In genomic region chr1:181881532-181881931, GRCm38 (mm10) we compare ENCODE assay signal across 9 mouse cellular contexts. TPM values are rescaled to one million over a fixed set of nuclear protein-coding genes. Genes with fewer than 3 reads are reported as not detected.
DNase-seq lines count a peak whose midpoint lies in the region; ATAC-seq and TF ChIP-seq lines count a peak whose summit lies in the region.
"Had no signal": no experiment of that assay in that cellular context is flagged by ENCODE, and none has a peak within 500 bp of the region (broad histone marks: within the 10 kb centered on the region; RNA-seq: fewer than 3 reads in every experiment).

No protein-coding gene starts in this region.

- no peaks in the 10 kb centered on the region for H3K27me3 ChIP-seq in forebrain, postnatal 0 days (ENCODE audit: insufficient read depth, low read length)
- H3K27me3 ChIP-seq in hindbrain, embryonic 12.5 days, result 0 out of 2 replicates have a peak, but pooled peaks cover 4% of the 10 kb centered on the region

- H3K4me2 ChIP-seq in forebrain, postnatal 0 days (ENCODE audit: low read depth), result no peak overlapping the region
- 0 out of 2 replicates have a peak overlapping the region, but pooled peaks have one; percentile 22 for H3K4me2 ChIP-seq in hindbrain, embryonic 12.5 days (replicated peaks)

- no peak overlapping the region; the same call in 1 of the 2 replicates for H3K27ac ChIP-seq in forebrain, postnatal 0 days (ENCODE audit: low read depth, low read length)
- H3K27ac ChIP-seq in hindbrain, embryonic 12.5 days, result no peak overlapping the region
- H3K27ac ChIP-seq: macrophage had no signal

- H3K9me3 ChIP-seq in forebrain, postnatal 0 days (ENCODE audit: low read length), result no peaks in the 10 kb centered on the region
- no peaks in the 10 kb centered on the region for H3K9me3 ChIP-seq in hindbrain, embryonic 12.5 days (replicated peaks)

- H3K36me3 ChIP-seq in forebrain, postnatal 0 days (ENCODE audit: insufficient read depth), result no peaks in the 10 kb centered on the region
- H3K36me3 ChIP-seq in hindbrain, embryonic 12.5 days, result no peaks in the 10 kb centered on the region

- WGBS in forebrain, postnatal 0 days, result 19% methylated on average over 8 of the region's 8 CpGs
- 27% methylated on average over 8 of the region's 8 CpGs for WGBS in hindbrain, embryonic 12.5 days

- DNase-seq in Muller cell, postnatal 12 days (ENCODE audit: inconsistent ontology term), result peak; percentile 81
- DNase-seq in cerebellum, adult 11-12 months, result peak; percentile 66
- peak; percentile 73 for DNase-seq in forebrain, postnatal 0 days
- peak; percentile 15 to 21 for DNase-seq in left cerebral cortex, adult 18-20 months (ENCODE audit: low spot score in 2 of 2)
- peak; percentile 82 to 84 for DNase-seq in lung, postnatal 4 days
- peak; percentile 67 for DNase-seq in retina, postnatal 1 day
- peak; percentile 66 for DNase-seq in yolk sac, embryonic 10.5 days (ENCODE audit: low spot score)

- no peaks in the 10 kb centered on the region for H3K4me1 ChIP-seq in forebrain, postnatal 0 days (ENCODE audit: insufficient read depth)
- peaks cover 10% of the 10 kb centered on the region for H3K4me1 ChIP-seq in hindbrain, embryonic 12.5 days

- peak; percentile 77 for ATAC-seq in forebrain, postnatal 0 days
- no peak; the same call in 1 of the 2 replicates for ATAC-seq in hindbrain, embryonic 12.5 days (ENCODE audit: low FRiP score)

- no peak overlapping the region for H3K9ac ChIP-seq in forebrain, postnatal 0 days
- no peak overlapping the region for H3K9ac ChIP-seq in hindbrain, embryonic 12.5 days

- peak; percentile 69 for TF ChIP-seq CTCF in forebrain, postnatal 0 days (IDR thresholded peaks at IDR 0.05; ENCODE audit: low read depth)

- no peak overlapping the region for H3K4me3 ChIP-seq in forebrain, postnatal 0 days (ENCODE audit: low read depth, low read length)
- no peak overlapping the region for H3K4me3 ChIP-seq in hindbrain, embryonic 12.5 days

RNA-seq across cellular contexts. Expression of gene Lbr, which starts 38.7 kb away (rescaled TPM):
- total RNA-seq in forebrain, postnatal 0 days (2014; rRNA removed), result 21.9 and 23.7 TPM in 2 replicates
- 17.7 and 19.8 TPM in 2 replicates for polyA plus RNA-seq in forebrain, postnatal 0 days (2015; fragmentation: Nextera tagmentation; extraction: Ambion mirVana)
- 95.2 and 98.0 TPM in 2 replicates for polyA plus RNA-seq in hindbrain, embryonic 12.5 days (2016; fragmentation: Nextera tagmentation; extraction: Ambion mirVana)
- 10 to 100 TPM; 13.0 to 15.6 TPM for total RNA-seq in left cerebral cortex, adult 18-20 months (2021)

Comparison
In these comparisons a context has a peak if more than half of its experiments do, and no peak if none do; other contexts are left out.
1. DNase-seq: peak in every context shown above with its lines; median percentile 83 in lung, postnatal 4 days; 81 in Muller cell, postnatal 12 days; 73 in forebrain, postnatal 0 days; 67 in retina, postnatal 1 day; 66 in cerebellum, adult 11-12 months; 66 in yolk sac, embryonic 10.5 days; 18 in left cerebral cortex, adult 18-20 months.